Mouse (Mus musculus) erythroblast, embryonic 14.5 days (primary cell): ENCODE measurements around the gene Nfix. TPM values are rescaled to one million over a fixed set of nuclear protein-coding genes. Genes with fewer than 3 reads are reported as not detected.

ENCODE experiments used
- H3K27me3 ChIP-seq: 2 replicates; pipeline ENCODE4 v1.6.1; 2012; ENCODE audit warnings: inconsistent platforms; ENCODE audit not compliant: control insufficient read depth
- H3K36me3 ChIP-seq: 2 replicates; pipeline ENCODE4 v1.6.1; 2012; ENCODE audit warnings: mild to moderate bottlenecking, inconsistent platforms; ENCODE audit not compliant: control insufficient read depth
- H3K4me1 ChIP-seq: 2 replicates; pipeline ENCODE4 v1.6.1; 2012; ENCODE audit warnings: inconsistent platforms; ENCODE audit not compliant: control insufficient read depth
- H3K4me3 ChIP-seq: replicated peaks from 2 replicates; pipeline ENCODE3; 2012; ENCODE audit warnings: moderate library complexity, mild to moderate bottlenecking, inconsistent platforms
- H3K9me3 ChIP-seq: 2 replicates; pipeline ENCODE4 v1.6.1; 2012; ENCODE audit warnings: low read length, inconsistent platforms, mixed read lengths; ENCODE audit not compliant: control insufficient read depth
- GATA1 ChIP-seq: IDR thresholded peaks from 2 replicates; pipeline ENCODE4 v1.6.1; 2012; ENCODE audit warnings: low read length, inconsistent platforms, mixed read lengths
- TAL1 ChIP-seq: IDR thresholded peaks from 3 replicates; pipeline ENCODE4 v1.6.1; 2012; ENCODE audit warnings: low read length, inconsistent platforms, mixed read lengths
- polyA plus RNA-seq: library from polyadenylated mRNA; stranded (reverse); fragments of >175 nt; gene quantifications from 2 replicates; pipeline ENCODE4 v1.2.3, GENCODE M21; 2012

Nfix gene
- polyA plus RNA-seq, 1 experiment: 1.9 TPM

DNA sequence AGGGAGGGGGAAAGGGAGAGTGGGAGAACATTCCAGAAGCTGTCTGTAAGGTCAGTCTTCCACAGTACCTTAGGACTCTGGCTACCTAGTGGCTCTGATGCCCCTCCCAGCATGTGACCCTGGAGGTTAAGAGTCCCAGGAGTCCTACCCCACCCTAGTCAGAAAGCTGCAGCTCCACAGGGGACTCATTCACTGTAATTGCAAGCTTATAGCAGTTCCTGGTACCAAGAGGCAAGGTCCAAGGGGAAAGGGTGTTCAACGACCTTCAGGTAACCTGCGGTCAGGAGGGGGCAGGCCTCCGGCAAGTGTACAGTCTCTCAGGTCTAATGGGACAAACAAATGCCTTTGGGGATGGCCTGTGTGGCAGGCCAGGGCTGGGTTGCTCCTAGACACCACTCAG lies 149.9 kb downstream of the Nfix start:
- no peak for TF ChIP-seq GATA1
- no peak for TF ChIP-seq TAL1
- Histone ChIP-seq H3K27me3 (peaks cover 7% of the 10 kb centered on the region), H3K36me3 (no peaks in the 10 kb centered on the region), H3K4me3 (no peak overlapping the region), H3K4me1 (peaks cover 18% of the 10 kb centered on the region), H3K9me3 (no peaks in the 10 kb centered on the region)

Other genes with a start within 250 kb of the Nfix start
- 17.2 and 18.5 TPM in 2 replicates for gene Ier2, start 137.5 kb downstream of the Nfix start, polyA plus RNA-seq
- gene Trmt1, start 114.0 kb downstream of the Nfix start, polyA plus RNA-seq: 8.9 and 9.0 TPM in 2 replicates
- 7.0 and 8.5 TPM in 2 replicates for gene Nacc1, start 112.5 kb downstream of the Nfix start, polyA plus RNA-seq
- 61.4 and 62.8 TPM in 2 replicates for gene Lyl1, start 98.9 kb downstream of the Nfix start, polyA plus RNA-seq
- gene G430095P16Rik, start 77.3 kb downstream of the Nfix start, polyA plus RNA-seq: 11.0 and 11.9 TPM in 2 replicates
- 1.3 and 1.5 TPM in 2 replicates for gene Dand5, start 22.5 kb upstream of the Nfix start, polyA plus RNA-seq
- gene Gadd45gip1, start 31.2 kb upstream of the Nfix start, polyA plus RNA-seq: 10.3 and 11.6 TPM in 2 replicates
- 740 and 808 TPM in 2 replicates for gene Rad23a, start 40.3 kb upstream of the Nfix start, polyA plus RNA-seq
- 29.4 and 30.9 TPM in 2 replicates for gene Calr, start 46.6 kb upstream of the Nfix start, polyA plus RNA-seq
- gene Farsa, start 56.6 kb upstream of the Nfix start, polyA plus RNA-seq: 9.0 and 9.3 TPM in 2 replicates
- gene Syce2, start 71.8 kb upstream of the Nfix start, polyA plus RNA-seq: 15.0 TPM in 2 replicates
- gene Gcdh, start 93.6 kb upstream of the Nfix start, polyA plus RNA-seq: 15.0 and 18.3 TPM in 2 replicates
- gene Klf1, start 101.6 kb upstream of the Nfix start, polyA plus RNA-seq: 358 and 362 TPM in 2 replicates
- gene Dnase2a, start 108.2 kb upstream of the Nfix start, polyA plus RNA-seq: 4.8 and 7.7 TPM in 2 replicates
- gene Mast1, start 137.0 kb upstream of the Nfix start, polyA plus RNA-seq: 0.01 and 0.08 TPM in 2 replicates
- gene Rtbdn, start 146.6 kb upstream of the Nfix start, polyA plus RNA-seq: not detected in 2 replicates
- gene Gm49661, start 169.1 kb upstream of the Nfix start, polyA plus RNA-seq: not detected in 2 replicates
- gene Prdx2, start 169.2 kb upstream of the Nfix start, polyA plus RNA-seq: 111 and 222 TPM in 2 replicates
- 162 and 179 TPM in 2 replicates for gene Rnaseh2a, start 169.4 kb upstream of the Nfix start, polyA plus RNA-seq
- gene Junb, start 178.4 kb upstream of the Nfix start, polyA plus RNA-seq: 9.6 and 10.3 TPM in 2 replicates
- gene Hook2, start 190.3 kb upstream of the Nfix start, polyA plus RNA-seq: 0.46 and 0.58 TPM in 2 replicates
- not detected in 2 replicates for gene Best2, start 214.2 kb upstream of the Nfix start, polyA plus RNA-seq
- gene Asna1, start 224.9 kb upstream of the Nfix start, polyA plus RNA-seq: 18.6 and 31.0 TPM in 2 replicates
- 77.0 and 92.3 TPM in 2 replicates for gene Trir, start 226.5 kb upstream of the Nfix start, polyA plus RNA-seq
- 1.7 and 1.8 TPM in 2 replicates for gene Tnpo2, start 236.6 kb upstream of the Nfix start, polyA plus RNA-seq